Mouse (Mus musculus) cerebellum, adult 2 months (tissue): ENCODE results near the gene Slc28a3.

ENCODE experiments used
- CTCF ChIP-seq: fragments of 200-500 bp; IDR thresholded peaks from 2 replicates; pipeline ENCODE4 v1.5.1; 2011; ENCODE audit warnings: low read depth, mild to moderate bottlenecking, control low read depth, low read length, moderate library complexity, borderline replicate concordance; ENCODE audit not compliant: insufficient read depth
- POLR2A ChIP-seq: fragments of 200-500 bp; IDR thresholded peaks from 2 replicates; pipeline ENCODE4 v1.6.1; 2011; ENCODE audit warnings: low read length, control low read depth, borderline replicate concordance; ENCODE audit not compliant: insufficient read depth

DNA sequence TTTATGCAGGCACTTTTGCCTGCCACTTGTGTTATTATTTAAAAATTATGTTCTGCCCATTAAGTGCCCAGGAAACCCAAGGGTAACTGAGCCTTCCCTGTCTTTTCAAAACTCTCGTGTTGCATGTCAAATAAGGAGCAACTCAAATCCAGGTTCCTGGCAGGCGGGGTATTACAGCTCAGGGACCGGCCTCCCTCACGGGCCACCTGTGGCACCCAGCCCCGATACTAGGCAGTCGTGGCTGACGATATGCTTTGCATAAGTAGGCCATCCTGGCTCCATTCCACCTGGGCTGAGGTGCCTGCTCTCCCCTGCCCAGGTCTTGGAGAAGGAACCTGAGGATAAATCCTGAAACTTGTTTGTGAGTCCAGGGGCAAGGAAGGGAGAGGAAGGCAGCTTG is 618 bp downstream of the Slc28a3 start:
- TF ChIP-seq POLR2A (no peak), CTCF (no peak)
